Mouse (Mus musculus): ENCODE measurements at regions not wholly inside any gene's neighbourhood (a gene's known extent, or its start where the extent isn't known, plus 50 kb on each side); places are given as distances from the start of the nearest gene placed in this dataset.

GRCm38 (mm10) chr11:114178746-114179472 is 112.1 kb upstream of the Sdk2 start:
- no peak for DNase-seq (ENCODE audit: low spot score in 2 of 2)

- no peak for DNase-seq (ENCODE audit: low spot score in 2 of 2)
Observed at GRCm38 (mm10) chr11:114177789-114178188, 110.9 kb upstream of the Sdk2 start.

GRCm38 (mm10) chr11:114177281-114177680 is 110.4 kb upstream of the Sdk2 start:
- DNase-seq (ENCODE audit: low spot score in 2 of 2) = no peak

GRCm38 (mm10) chr11:114176671-114177212 is 109.9 kb upstream of the Sdk2 start:
- DNase-seq (ENCODE audit: low spot score in 2 of 2) = no peak

- DNase-seq (ENCODE audit: low spot score in 2 of 2) = no peak
Observed at GRCm38 (mm10) chr11:114175437-114176131, 108.7 kb upstream of the Sdk2 start.

- DNase-seq (ENCODE audit: low spot score in 2 of 2) = no peak
Observed at GRCm38 (mm10) chr11:114174871-114175270, 108.0 kb upstream of the Sdk2 start.

- no peak for DNase-seq (ENCODE audit: low spot score in 2 of 2)
Observed at GRCm38 (mm10) chr11:114168231-114168661, 101.4 kb upstream of the Sdk2 start.

GRCm38 (mm10) chr11:114165656-114166362 is 99.0 kb upstream of the Sdk2 start:
- DNase-seq (ENCODE audit: low spot score in 2 of 2) = no peak

GRCm38 (mm10) chr11:114152716-114153115 is 85.9 kb upstream of the Sdk2 start:
- DNase-seq (ENCODE audit: low spot score in 2 of 2) = no peak

- no peak for DNase-seq (ENCODE audit: low spot score in 2 of 2)
Observed at GRCm38 (mm10) chr11:114146334-114146733, 79.5 kb upstream of the Sdk2 start.

GRCm38 (mm10) chr11:114129270-114129669 is 62.4 kb upstream of the Sdk2 start:
- DNase-seq (ENCODE audit: low spot score in 2 of 2) = no peak

- no peak for DNase-seq (ENCODE audit: low spot score in 2 of 2)
Observed at GRCm38 (mm10) chr11:114128841-114129240, 62.0 kb upstream of the Sdk2 start.

- DNase-seq (ENCODE audit: low spot score in 2 of 2) = no peak
Observed at GRCm38 (mm10) chr11:114127426-114127825, 60.6 kb upstream of the Sdk2 start.

- no peak for DNase-seq (ENCODE audit: low spot score in 2 of 2)
Observed at GRCm38 (mm10) chr11:114122175-114122574, 55.3 kb upstream of the Sdk2 start.

- DNase-seq (ENCODE audit: low spot score in 2 of 2) = no peak
Observed at GRCm38 (mm10) chr11:114119135-114119534, 52.3 kb upstream of the Sdk2 start.
